Mouse (Mus musculus): ENCODE data around the gene Slc50a1. TPM values are rescaled to one million over a fixed set of nuclear protein-coding genes. Genes with fewer than 3 reads are reported as not detected.

Gene Slc50a1
- polyA plus RNA-seq, 1 experiment from 2014 or later, result 38.1 TPM

GRCm38 (mm10) chr3:89300071-89300470, 29.7 kb upstream of the Slc50a1 start:
- peak overlapping the region; percentile 39; the same call in 1 of the 2 replicates for H3K4me2 ChIP-seq (ENCODE audit: low read length)
- H3K27ac ChIP-seq (replicated peaks; ENCODE audit: low read depth, low read length), result no peak overlapping the region
- H3K4me3 ChIP-seq (replicated peaks; ENCODE audit: low read depth, low read length), result no peak overlapping the region
- DNase-seq (no peak), ATAC-seq (ENCODE audit: low FRiP score, low TSS enrichment) (no peak)
- no peaks in the 10 kb centered on the region for H3K36me3 ChIP-seq (ENCODE audit: control insufficient read depth, insufficient read depth, low read length)
- WGBS, result 60% methylated on average over 1 of the region's 1 CpGs
- 0 out of 2 replicates have a peak, but pooled peaks cover 5% of the 10 kb centered on the region for H3K27me3 ChIP-seq (ENCODE audit: control insufficient read depth, insufficient read depth, low read length)
- H3K9me3 ChIP-seq (ENCODE audit: control insufficient read depth, low read length), result no peaks in the 10 kb centered on the region
- no peak overlapping the region for H3K9ac ChIP-seq (replicated peaks; ENCODE audit: low read length)
- H3K4me1 ChIP-seq (ENCODE audit: control insufficient read depth, insufficient read depth, low read length), result no peaks in the 10 kb centered on the region

GRCm38 (mm10) chr3:89299499-89299898, 29.1 kb upstream of the Slc50a1 start:
- Histone ChIP-seq H3K4me3 (replicated peaks; ENCODE audit: low read depth, low read length) (0 out of 2 replicates have a peak overlapping the region, but pooled peaks have one; percentile 7), H3K9ac (replicated peaks; ENCODE audit: low read length) (0 out of 2 replicates have a peak overlapping the region, but pooled peaks have one; percentile 21), H3K9me3 (ENCODE audit: control insufficient read depth, low read length) (no peaks in the 10 kb centered on the region), H3K4me1 (ENCODE audit: control insufficient read depth, insufficient read depth, low read length) (no peaks in the 10 kb centered on the region), H3K27me3 (ENCODE audit: control insufficient read depth, insufficient read depth, low read length) (0 out of 2 replicates have a peak, but pooled peaks cover 5% of the 10 kb centered on the region), H3K4me2 (ENCODE audit: low read length) (peak overlapping the region; percentile 39), H3K27ac (replicated peaks; ENCODE audit: low read depth, low read length) (no peak overlapping the region), H3K36me3 (ENCODE audit: control insufficient read depth, insufficient read depth, low read length) (no peaks in the 10 kb centered on the region)
- peak; percentile 61 for DNase-seq
- 5% methylated on average over 14 of the region's 14 CpGs for WGBS
- ATAC-seq (ENCODE audit: low FRiP score, low TSS enrichment), result no peak

- H3K36me3 ChIP-seq (ENCODE audit: control insufficient read depth, insufficient read depth, low read length), result no peaks in the 10 kb centered on the region
- no peaks in the 10 kb centered on the region for H3K4me1 ChIP-seq (ENCODE audit: control insufficient read depth, insufficient read depth, low read length)
- no peak for ATAC-seq (ENCODE audit: low FRiP score, low TSS enrichment)
- H3K9me3 ChIP-seq (ENCODE audit: control insufficient read depth, low read length), result no peaks in the 10 kb centered on the region
- no peak overlapping the region for H3K27ac ChIP-seq (replicated peaks; ENCODE audit: low read depth, low read length)
- H3K4me2 ChIP-seq (ENCODE audit: low read length), result no peak overlapping the region
- H3K4me3 ChIP-seq (replicated peaks; ENCODE audit: low read depth, low read length), result no peak overlapping the region
- DNase-seq, result no peak
- H3K9ac ChIP-seq (replicated peaks; ENCODE audit: low read length), result no peak overlapping the region
- H3K27me3 ChIP-seq (ENCODE audit: control insufficient read depth, insufficient read depth, low read length), result 0 out of 2 replicates have a peak, but pooled peaks cover 5% of the 10 kb centered on the region
- WGBS, result 85% methylated on average over 6 of the region's 6 CpGs
These were observed 28.5 kb upstream of the Slc50a1 start for GRCm38 (mm10) chr3:89298908-89299307.

GRCm38 (mm10) chr3:89296761-89297396, 26.5 kb upstream of the Slc50a1 start:
- Histone ChIP-seq H3K4me2 (ENCODE audit: low read length) (no peak overlapping the region), H3K36me3 (ENCODE audit: control insufficient read depth, insufficient read depth, low read length) (no peaks in the 10 kb centered on the region), H3K9me3 (ENCODE audit: control insufficient read depth, low read length) (no peaks in the 10 kb centered on the region), H3K27me3 (ENCODE audit: control insufficient read depth, insufficient read depth, low read length) (0 out of 2 replicates have a peak, but pooled peaks cover 5% of the 10 kb centered on the region), H3K27ac (replicated peaks; ENCODE audit: low read depth, low read length) (no peak overlapping the region), H3K9ac (replicated peaks; ENCODE audit: low read length) (no peak overlapping the region), H3K4me3 (replicated peaks; ENCODE audit: low read depth, low read length) (no peak overlapping the region), H3K4me1 (ENCODE audit: control insufficient read depth, insufficient read depth, low read length) (no peaks in the 10 kb centered on the region)
- WGBS, result 87% methylated on average over 11 of the region's 11 CpGs
- ATAC-seq (ENCODE audit: low FRiP score, low TSS enrichment) (no peak), DNase-seq (no peak)

- H3K36me3 ChIP-seq (ENCODE audit: control insufficient read depth, insufficient read depth, low read length), result no peaks in the 10 kb centered on the region
- H3K4me1 ChIP-seq (ENCODE audit: control insufficient read depth, insufficient read depth, low read length), result no peaks in the 10 kb centered on the region
- H3K9ac ChIP-seq (replicated peaks; ENCODE audit: low read length), result no peak overlapping the region
- H3K27me3 ChIP-seq (ENCODE audit: control insufficient read depth, insufficient read depth, low read length), result 0 out of 2 replicates have a peak, but pooled peaks cover 5% of the 10 kb centered on the region
- ATAC-seq (ENCODE audit: low FRiP score, low TSS enrichment), result no peak
- 83% methylated on average over 8 of the region's 8 CpGs for WGBS
- H3K27ac ChIP-seq (replicated peaks; ENCODE audit: low read depth, low read length), result no peak overlapping the region
- no peak overlapping the region for H3K4me2 ChIP-seq (ENCODE audit: low read length)
- DNase-seq, result no peak
- H3K9me3 ChIP-seq (ENCODE audit: control insufficient read depth, low read length), result no peaks in the 10 kb centered on the region
- no peak overlapping the region for H3K4me3 ChIP-seq (replicated peaks; ENCODE audit: low read depth, low read length)
These were observed 25.4 kb upstream of the Slc50a1 start for GRCm38 (mm10) chr3:89295685-89296230.

GRCm38 (mm10) chr3:89294195-89294594, 23.8 kb upstream of the Slc50a1 start:
- 0 out of 2 replicates have a peak, but pooled peaks cover 5% of the 10 kb centered on the region for H3K27me3 ChIP-seq (ENCODE audit: control insufficient read depth, insufficient read depth, low read length)
- H3K9me3 ChIP-seq (ENCODE audit: control insufficient read depth, low read length), result no peaks in the 10 kb centered on the region
- no peak overlapping the region for H3K9ac ChIP-seq (replicated peaks; ENCODE audit: low read length)
- 81% methylated on average over 5 of the region's 5 CpGs for WGBS
- no peak overlapping the region for H3K4me3 ChIP-seq (replicated peaks; ENCODE audit: low read depth, low read length)
- H3K27ac ChIP-seq (replicated peaks; ENCODE audit: low read depth, low read length), result no peak overlapping the region
- no peak overlapping the region for H3K4me2 ChIP-seq (ENCODE audit: low read length)
- no peak for ATAC-seq (ENCODE audit: low FRiP score, low TSS enrichment)
- no peak for DNase-seq
- no peaks in the 10 kb centered on the region for H3K4me1 ChIP-seq (ENCODE audit: control insufficient read depth, insufficient read depth, low read length)
- H3K36me3 ChIP-seq (ENCODE audit: control insufficient read depth, insufficient read depth, low read length), result no peaks in the 10 kb centered on the region

GRCm38 (mm10) chr3:89293247-89293918, 23.0 kb upstream of the Slc50a1 start:
- Histone ChIP-seq H3K9ac (replicated peaks; ENCODE audit: low read length) (no peak overlapping the region), H3K27me3 (ENCODE audit: control insufficient read depth, insufficient read depth, low read length) (no peaks in the 10 kb centered on the region), H3K4me1 (ENCODE audit: control insufficient read depth, insufficient read depth, low read length) (no peaks in the 10 kb centered on the region), H3K36me3 (ENCODE audit: control insufficient read depth, insufficient read depth, low read length) (no peaks in the 10 kb centered on the region), H3K9me3 (ENCODE audit: control insufficient read depth, low read length) (no peaks in the 10 kb centered on the region), H3K4me2 (ENCODE audit: low read length) (no peak overlapping the region), H3K27ac (replicated peaks; ENCODE audit: low read depth, low read length) (no peak overlapping the region), H3K4me3 (replicated peaks; ENCODE audit: low read depth, low read length) (no peak overlapping the region)
- DNase-seq (no peak), ATAC-seq (ENCODE audit: low FRiP score, low TSS enrichment) (no peak)
- WGBS, result 92% methylated on average over 11 of the region's 11 CpGs

GRCm38 (mm10) chr3:89292303-89292702, 21.9 kb upstream of the Slc50a1 start:
- Histone ChIP-seq H3K9me3 (ENCODE audit: control insufficient read depth, low read length) (no peaks in the 10 kb centered on the region), H3K27me3 (ENCODE audit: control insufficient read depth, insufficient read depth, low read length) (no peaks in the 10 kb centered on the region), H3K27ac (replicated peaks; ENCODE audit: low read depth, low read length) (no peak overlapping the region), H3K4me2 (ENCODE audit: low read length) (no peak overlapping the region), H3K9ac (replicated peaks; ENCODE audit: low read length) (no peak overlapping the region), H3K36me3 (ENCODE audit: control insufficient read depth, insufficient read depth, low read length) (no peaks in the 10 kb centered on the region), H3K4me1 (ENCODE audit: control insufficient read depth, insufficient read depth, low read length) (no peaks in the 10 kb centered on the region), H3K4me3 (replicated peaks; ENCODE audit: low read depth, low read length) (no peak overlapping the region)
- WGBS, result 67% methylated on average over 5 of the region's 5 CpGs
- no peak for DNase-seq
- ATAC-seq (ENCODE audit: low FRiP score, low TSS enrichment), result no peak
